32 mouse cellular contexts compared by ENCODE assay signal in genomic region chr5:104007801-104008200, GRCm38 (mm10). TPM values are rescaled to one million over a fixed set of nuclear protein-coding genes. Genes with fewer than 3 reads are reported as not detected.
DNase-seq lines count a peak whose midpoint lies in the region; ATAC-seq and TF ChIP-seq lines count a peak whose summit lies in the region.
"Had no signal": no experiment of that assay in that cellular context is flagged by ENCODE, and none has a peak within 500 bp of the region (broad histone marks: within the 10 kb centered on the region; RNA-seq: fewer than 3 reads in every experiment).

No protein-coding gene starts in this region.

- no peaks in the 10 kb centered on the region for H3K27me3 ChIP-seq in forebrain, embryonic 13.5 days
- H3K27me3 ChIP-seq: CH12.LX; embryonic facial prominence, embryonic 13.5 days; forebrain, embryonic 12.5 days; heart, embryonic 13.5 days; Patski had no signal

- no peak overlapping the region for H3K27ac ChIP-seq in forebrain, embryonic 13.5 days
- H3K27ac ChIP-seq: embryonic facial prominence, embryonic 10.5 days; embryonic facial prominence, embryonic 13.5 days; forebrain, embryonic 12.5 days; gastrocnemius, adult 2 months; heart, embryonic 10.5 days; heart, embryonic 13.5 days; hindbrain, embryonic 10.5 days; hindbrain, embryonic 13.5 days had no signal

- H3K4me2 ChIP-seq in forebrain, embryonic 13.5 days: no peak overlapping the region
- H3K4me2 ChIP-seq: embryonic facial prominence, embryonic 13.5 days; forebrain, embryonic 12.5 days; heart, embryonic 13.5 days; hindbrain, embryonic 13.5 days had no signal

- H3K9me3 ChIP-seq in forebrain, embryonic 13.5 days (replicated peaks): no peaks in the 10 kb centered on the region
- H3K9me3 ChIP-seq: embryonic facial prominence, embryonic 10.5 days; embryonic facial prominence, embryonic 13.5 days; forebrain, embryonic 12.5 days; G1E; heart, embryonic 10.5 days; heart, embryonic 13.5 days; hindbrain, embryonic 10.5 days; hindbrain, embryonic 13.5 days had no signal

- H3K4me3 ChIP-seq in lung, adult 2 months (replicated peaks; ENCODE audit: extremely low read depth, low read depth, low read length): no peak overlapping the region
- no peak overlapping the region for H3K4me3 ChIP-seq in forebrain, embryonic 13.5 days
- H3K4me3 ChIP-seq: embryonic facial prominence, embryonic 10.5 days; embryonic facial prominence, embryonic 13.5 days; erythroblast, embryonic 14.5 days; forebrain, embryonic 12.5 days; gastrocnemius, adult 2 months; heart, embryonic 10.5 days; heart, embryonic 13.5 days; hindbrain, embryonic 10.5 days; hindbrain, embryonic 13.5 days had no signal

- H3K9ac ChIP-seq in forebrain, embryonic 13.5 days: no peak overlapping the region
- H3K9ac ChIP-seq: embryonic facial prominence, embryonic 13.5 days; forebrain, embryonic 12.5 days; heart, embryonic 13.5 days; hindbrain, embryonic 13.5 days had no signal

- TF ChIP-seq CTCF in lung, adult 2 months (IDR thresholded peaks at IDR 0.05; ENCODE audit: insufficient read depth, low read length): no peak

- H3K36me3 ChIP-seq in forebrain, embryonic 13.5 days (ENCODE audit: poor library complexity, severe bottlenecking): no peaks in the 10 kb centered on the region
- H3K36me3 ChIP-seq: embryonic facial prominence, embryonic 10.5 days; embryonic facial prominence, embryonic 13.5 days; forebrain, embryonic 12.5 days; G1E; hindbrain, embryonic 10.5 days; hindbrain, embryonic 13.5 days had no signal

- no peak for TF ChIP-seq POLR2A in lung, adult 2 months (IDR thresholded peaks at IDR 0.05; ENCODE audit: borderline replicate concordance, extremely low read depth, low read depth, low read length)

- DNase-seq in CD4-positive helper T cell, adult 2 months (ENCODE audit: low read depth, low spot score): peak; percentile 13
- DNase-seq in T-cell, adult 2 months (ENCODE audit: low spot score): peak; percentile 21
- peak; percentile 90 for DNase-seq in thymus, postnatal 0 days (ENCODE audit: low spot score)
- DNase-seq in thymus, postnatal 25 days: peak; percentile 73
- no peak for DNase-seq in lung, adult 2 months
- no peak for DNase-seq in left cerebral cortex, adult 11 months (ENCODE audit: low spot score)
- DNase-seq: adrenal gland, adult 2 months; adrenal gland, postnatal 14 days; cerebellum, adult 11 months; cerebellum, adult 2 months; cerebellum, postnatal 10 days; cerebellum, postnatal 36 days; embryo, embryonic 11 days; gastrocnemius, adult 2 months; gastrocnemius, postnatal 14 days; heart, adult 18-20 months had no signal

- ATAC-seq in forebrain, embryonic 13.5 days: no peak
- ATAC-seq in CD4-positive, CD25-positive, alpha-beta regulatory T cell, adult 4 months: no peak
- ATAC-seq: forebrain, embryonic 16.5 days; hindbrain, embryonic 16.5 days; Patski had no signal

- WGBS in lung, adult 2 months: 67% methylated on average over 5 of the region's 5 CpGs
- WGBS in forebrain, embryonic 13.5 days: 73% methylated on average over 5 of the region's 5 CpGs

- no peaks in the 10 kb centered on the region; the same call in 1 of the 2 replicates for H3K4me1 ChIP-seq in lung, adult 2 months (ENCODE audit: control insufficient read depth, insufficient read depth, low read length)
- H3K4me1 ChIP-seq in forebrain, embryonic 13.5 days: peaks cover 5% of the 10 kb centered on the region
- H3K4me1 ChIP-seq: embryonic facial prominence, embryonic 13.5 days; heart, embryonic 10.5 days had no signal

RNA-seq across cellular contexts. Expression of gene Hsd17b11, which starts 13.9 kb away (rescaled TPM):
- 3.9 and 5.7 TPM in 2 replicates for polyA plus RNA-seq in thymus, postnatal 0 days (2015; fragmentation: Nextera tagmentation; extraction: Ambion mirVana)
- 39.8 and 53.1 TPM in 2 replicates for polyA plus RNA-seq in lung, adult 2 months (2012; rRNA removed)
- polyA plus RNA-seq in forebrain, embryonic 13.5 days (2015; fragmentation: Nextera tagmentation; extraction: Ambion mirVana): 0.77 and 1.1 TPM in 2 replicates
- polyA plus RNA-seq in CD4-positive, CD25-positive, alpha-beta regulatory T cell, adult 4 months (2017; shearing (Covaris generic)): 1 to 10 TPM; 4.3 to 5.2 TPM

RNA-seq across cellular contexts. Expression of gene Hsd17b13, which starts 30.6 kb away (rescaled TPM):
- polyA plus RNA-seq in thymus, postnatal 0 days (2015; fragmentation: Nextera tagmentation; extraction: Ambion mirVana): 0.12 TPM in 2 replicates
- 0.14 TPM in 1 of 2 replicates, not detected in the other for polyA plus RNA-seq in lung, adult 2 months (2012; rRNA removed)
- polyA plus RNA-seq in forebrain, embryonic 13.5 days (2015; fragmentation: Nextera tagmentation; extraction: Ambion mirVana): not detected in 2 replicates
- polyA plus RNA-seq in CD4-positive, CD25-positive, alpha-beta regulatory T cell, adult 4 months (2017; shearing (Covaris generic)): not detected
- polyA plus RNA-seq: adrenal gland, adult 2 months; C2C12; cerebellum, adult 2 months; embryonic facial prominence, embryonic 10.5 days; embryonic facial prominence, embryonic 13.5 days; erythroblast, embryonic 14.5 days; forebrain, embryonic 12.5 days; forebrain, embryonic 16.5 days; G1E; heart, embryonic 10.5 days; hindbrain, embryonic 10.5 days; hindbrain, embryonic 13.5 days; hindbrain, embryonic 16.5 days; Patski had no signal

RNA-seq across cellular contexts. Expression of gene Nudt9, which starts 38.3 kb away (rescaled TPM):
- 53.9 and 56.6 TPM in 2 replicates for polyA plus RNA-seq in thymus, postnatal 0 days (2015; fragmentation: Nextera tagmentation; extraction: Ambion mirVana)
- 51.1 and 61.6 TPM in 2 replicates for polyA plus RNA-seq in lung, adult 2 months (2012; rRNA removed)
- polyA plus RNA-seq in forebrain, embryonic 13.5 days (2015; fragmentation: Nextera tagmentation; extraction: Ambion mirVana): 50.9 and 53.3 TPM in 2 replicates
- 10 to 100 TPM; 13.5 to 22.6 TPM for polyA plus RNA-seq in CD4-positive, CD25-positive, alpha-beta regulatory T cell, adult 4 months (2017; shearing (Covaris generic))

Comparison
In these comparisons a context has a peak if more than half of its experiments do, and no peak if none do; other contexts are left out.
1. DNase-seq: peak in CD4-positive helper T cell, adult 2 months (single experiment), T-cell, adult 2 months (single experiment), thymus, postnatal 0 days (single experiment) and thymus, postnatal 25 days (single experiment); none in lung, adult 2 months (single experiment) and left cerebral cortex, adult 11 months (single experiment).